Mouse (Mus musculus): ENCODE results near the gene BC051019.

DNA sequence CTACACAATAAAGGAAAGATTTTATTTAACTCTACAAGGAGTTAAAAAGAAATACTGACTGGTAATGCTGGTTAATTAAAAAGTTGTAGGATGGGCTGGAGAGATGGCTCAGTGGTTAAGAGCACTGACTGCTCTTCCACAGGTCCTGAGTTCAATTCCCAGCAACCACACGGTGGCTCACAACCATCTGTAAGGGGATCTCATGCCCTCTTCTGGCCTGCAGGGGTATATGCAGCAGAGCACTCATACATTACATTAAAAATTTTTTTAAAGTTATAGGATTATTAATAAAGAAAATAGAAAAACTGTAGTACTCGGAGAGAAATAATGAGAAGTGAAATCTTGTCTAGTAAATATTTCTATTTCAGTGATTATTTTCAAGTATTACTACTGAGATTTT lies 43.4 kb downstream of the BC051019 start:
- no peak for TF ChIP-seq ZC3H11A (IDR thresholded peaks at IDR 0.05; ENCODE audit: borderline replicate concordance, low read depth, low read length)
- TF ChIP-seq CHD2 (IDR thresholded peaks at IDR 0.05; ENCODE audit: low read depth, low read length) = no peak
- no peak for TF ChIP-seq ZNF384 (IDR thresholded peaks at IDR 0.05; ENCODE audit: low read depth, low read length)
- TF ChIP-seq HCFC1 (IDR thresholded peaks at IDR 0.05; ENCODE audit: borderline replicate concordance, insufficient read depth, low read length) = no peak

Data from ES-E14 (cell line).